Mouse (Mus musculus) E14TG2a.4 (cell line): ENCODE measurements around the gene Gm20403.

Experiments used
- CTCF ChIP-seq: conservative IDR thresholded peaks from 2 replicates; pipeline ENCODE4 v1.5.1; 2014; ENCODE audit warnings: low read length
- NANOG ChIP-seq: IDR thresholded peaks from 2 replicates; pipeline ENCODE4 v1.6.1; 2014; ENCODE audit warnings: borderline replicate concordance, low read length, mixed read lengths
- POU5F1 ChIP-seq: IDR thresholded peaks from 2 replicates; pipeline ENCODE4 v1.6.1; 2014; ENCODE audit warnings: low read length, borderline replicate concordance

DNA sequence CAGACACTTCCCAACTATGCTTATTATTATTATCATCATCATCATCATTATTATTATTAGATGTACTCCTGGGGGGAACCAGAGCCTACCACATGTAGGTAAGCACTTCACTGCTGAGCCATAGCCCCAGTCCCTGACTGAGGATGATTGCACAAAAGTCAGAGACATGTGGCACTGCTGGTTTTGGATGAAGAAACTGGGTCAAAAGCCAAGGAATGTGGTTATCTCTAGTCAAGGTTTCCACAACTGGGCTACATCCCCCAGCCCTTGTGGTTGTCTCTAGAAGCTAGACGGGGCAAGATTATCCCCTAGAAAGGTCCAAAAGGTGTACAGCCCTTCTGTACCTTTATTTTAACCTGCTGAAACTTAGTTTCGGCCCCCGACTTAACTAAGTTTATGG is 6.5 kb upstream of the Gm20403 start:
- TF ChIP-seq CTCF (no peak), NANOG (no peak), POU5F1 (no peak)
